Mouse (Mus musculus) c-Kit-positive CD71-positive TER-119-positive erythroid progenitor cells, embryonic 14.5 days (primary cell): Measurements from ENCODE around the gene Hcar1.

Experiments
- DNase-seq: peaks from one replicate; pipeline ENCODE4 v3.0.0-alpha.2; 2013; ENCODE audit warnings: low spot score

The Hcar1 gene

DNA sequence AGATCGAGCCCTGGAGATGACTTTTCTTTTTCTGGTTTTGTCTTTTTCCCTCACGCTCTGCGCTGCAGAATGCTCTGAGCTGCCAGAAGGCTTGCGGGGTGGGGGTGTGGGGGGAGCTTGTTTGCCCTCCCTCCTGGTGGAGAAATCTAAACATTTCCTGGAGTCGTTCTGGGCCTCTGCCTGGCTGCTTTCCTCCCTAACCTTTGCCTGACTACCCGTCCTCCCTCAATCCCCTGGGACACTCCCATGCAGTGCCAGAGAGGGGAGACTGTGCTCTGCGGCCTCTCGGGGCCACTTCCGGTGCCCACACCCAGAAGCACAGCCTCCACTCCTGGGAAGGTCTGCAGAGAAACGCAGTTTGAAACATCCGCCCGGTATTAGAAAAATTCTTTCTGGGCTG lies at the start of gene Hcar1:
Gene Hcar1, minus strand, starts transcription at position 93 of the 400 bp plus-strand sequence.
- no peak for DNase-seq

DNA sequence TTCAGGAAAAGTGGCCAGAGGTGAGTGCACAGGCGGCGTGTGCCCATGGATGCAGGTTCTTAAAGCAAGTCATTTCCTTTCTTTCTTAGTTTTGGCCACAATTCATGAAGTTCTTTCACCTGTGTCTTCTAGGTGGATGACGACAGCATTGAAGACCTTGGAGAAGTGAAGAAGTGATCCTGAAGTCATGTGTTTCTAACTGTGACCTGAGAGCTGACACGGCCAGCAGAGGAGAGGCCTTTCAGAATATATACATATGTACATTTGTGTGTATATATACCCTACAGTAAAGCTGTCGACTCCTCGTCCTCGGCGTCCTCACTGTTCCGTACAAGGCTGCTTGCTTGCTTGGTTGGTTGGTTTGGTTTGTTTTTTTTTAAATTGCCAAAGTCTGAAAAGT lies 47.3 kb upstream of the Hcar1 start, which contains the start of gene Gm43518:
Gene Gm43518, plus strand, starts transcription at position 301 of the 400 bp plus-strand sequence.
- DNase-seq: no peak

DNA sequence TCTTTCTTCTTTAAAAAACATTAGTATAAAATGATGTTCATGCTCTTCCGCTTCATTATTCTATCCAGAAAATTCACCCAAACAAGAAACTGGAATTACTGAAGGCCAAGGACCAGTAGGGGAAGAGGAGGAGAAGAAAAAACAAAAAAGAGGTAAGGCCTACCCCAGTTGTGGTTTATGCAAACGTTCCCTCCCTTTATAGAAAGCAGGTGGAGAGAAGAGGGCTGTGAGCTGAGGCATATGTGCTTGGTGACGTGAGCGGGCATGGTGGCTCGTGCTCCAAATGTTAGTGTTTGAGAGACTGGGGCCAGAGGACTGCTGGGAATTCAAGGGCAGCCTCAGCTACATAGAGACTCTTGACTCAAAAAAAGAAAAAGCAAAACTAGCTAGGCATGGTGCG lies 42.3 kb upstream of the Hcar1 start:
- DNase-seq: no peak

DNA sequence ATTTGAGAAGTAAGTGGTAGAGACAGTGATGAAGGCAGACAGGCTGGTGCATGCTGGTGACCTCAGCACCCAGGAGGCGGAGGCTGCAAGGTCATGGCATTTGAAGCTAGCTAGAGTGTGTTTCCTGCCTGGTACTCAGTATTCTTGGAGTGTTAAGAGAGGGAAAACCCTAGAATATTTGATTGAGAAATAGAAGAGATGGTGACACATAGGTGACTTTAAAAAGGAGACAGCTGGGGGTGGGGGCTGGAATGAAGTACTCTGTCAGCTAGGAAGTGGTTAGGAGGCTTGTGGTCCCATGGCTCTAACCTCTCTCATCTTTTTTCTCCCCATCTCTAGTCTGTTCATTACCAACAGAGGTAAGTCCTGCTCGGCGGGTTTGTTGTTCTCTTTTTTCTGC lies 35.0 kb upstream of the Hcar1 start:
- DNase-seq: no peak

DNA sequence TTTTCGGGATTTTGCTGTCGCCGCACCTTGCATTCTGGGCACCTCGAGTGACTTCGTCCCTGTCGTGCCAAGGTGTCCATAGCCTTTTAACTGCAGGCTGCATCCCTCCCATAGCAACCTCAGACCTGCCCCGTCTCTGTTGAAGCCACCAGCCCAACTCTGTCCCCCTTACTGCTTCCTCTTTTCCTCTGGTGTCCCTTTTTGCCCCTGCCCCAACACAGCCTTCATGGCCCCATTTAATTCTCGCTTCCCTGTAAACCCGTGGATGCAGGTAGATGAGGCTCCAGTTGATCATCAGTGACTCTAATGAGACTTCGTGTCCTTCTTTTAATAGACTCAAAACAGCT lies 27.8 kb upstream of the Hcar1 start:
- no peak for DNase-seq

DNA sequence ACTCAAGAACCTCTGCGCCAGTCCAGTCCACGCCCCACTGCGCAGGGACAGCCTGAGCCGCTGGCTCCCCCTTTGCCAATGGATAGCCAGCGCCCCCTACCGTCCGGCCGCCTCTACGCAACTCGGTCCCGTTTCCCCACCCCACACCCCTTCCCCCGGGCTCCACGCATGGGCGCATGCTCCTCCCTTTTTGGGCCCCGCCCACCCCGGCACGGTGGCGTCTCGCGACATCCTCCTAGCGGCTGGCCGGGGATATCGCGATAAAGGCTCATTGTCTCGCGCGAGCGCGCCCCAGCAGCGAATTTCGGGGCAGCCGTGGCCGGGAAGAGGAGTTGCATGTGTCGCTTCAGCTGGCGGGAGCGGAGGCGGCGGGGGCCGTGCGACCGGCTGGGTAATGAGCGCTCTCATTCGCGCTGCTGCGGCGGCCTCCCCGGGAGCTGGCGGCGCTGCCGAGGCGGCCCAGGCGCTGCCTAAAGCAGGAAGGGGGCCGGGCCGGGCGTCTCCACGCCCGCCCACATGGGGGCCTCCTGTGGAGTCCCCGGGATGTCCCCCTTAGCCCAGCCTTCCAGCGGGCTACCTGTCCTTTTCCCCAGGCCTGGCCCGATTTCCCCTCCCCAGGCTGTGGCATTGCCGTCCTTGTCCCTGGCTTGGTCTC lies 27.3 kb upstream of the Hcar1 start, which contains the start of gene Denr:
Gene Denr, plus strand, starts transcription at position 200 of the 655 bp plus-strand sequence.
- DNase-seq: peak; percentile 97

DNA sequence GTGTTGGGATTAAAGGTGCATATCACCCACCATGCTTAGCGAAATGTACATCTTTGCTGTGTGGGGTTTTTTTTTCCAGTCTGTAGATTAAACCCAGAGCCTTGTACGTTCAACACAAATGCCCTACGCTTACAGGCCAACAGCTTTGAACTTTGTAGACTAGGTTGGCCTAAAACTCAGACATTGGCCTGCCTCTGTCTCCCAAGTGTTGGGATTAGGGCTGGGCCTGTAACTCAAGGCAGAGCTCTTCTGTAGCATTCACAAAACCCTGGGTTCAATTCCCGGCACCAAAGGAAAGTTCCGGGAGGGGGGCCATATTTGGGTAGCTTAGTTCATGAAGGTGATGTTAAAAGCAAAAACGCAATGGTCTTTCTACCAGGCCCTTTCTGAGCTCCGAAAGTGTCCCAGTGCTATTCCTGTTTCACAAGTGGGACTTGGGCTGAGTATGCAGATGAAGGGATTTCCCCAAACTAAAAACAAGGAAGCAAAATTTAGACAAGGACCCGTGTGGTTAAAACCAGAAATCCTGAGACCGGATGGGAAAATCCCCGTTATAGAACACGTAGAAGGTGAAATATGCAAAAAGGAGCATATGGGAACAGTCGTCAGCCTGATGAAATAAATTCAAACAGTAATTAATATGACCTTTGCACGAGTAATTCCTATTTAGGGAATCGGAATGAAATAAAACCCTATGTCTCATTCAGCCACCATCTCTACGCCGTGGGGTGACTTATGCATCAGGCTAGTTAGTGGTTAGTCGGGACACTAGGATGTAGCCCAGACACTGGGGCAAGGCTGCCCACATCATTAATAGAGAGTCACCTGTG lies 26.5 kb upstream of the Hcar1 start:
- no peak for DNase-seq

DNA sequence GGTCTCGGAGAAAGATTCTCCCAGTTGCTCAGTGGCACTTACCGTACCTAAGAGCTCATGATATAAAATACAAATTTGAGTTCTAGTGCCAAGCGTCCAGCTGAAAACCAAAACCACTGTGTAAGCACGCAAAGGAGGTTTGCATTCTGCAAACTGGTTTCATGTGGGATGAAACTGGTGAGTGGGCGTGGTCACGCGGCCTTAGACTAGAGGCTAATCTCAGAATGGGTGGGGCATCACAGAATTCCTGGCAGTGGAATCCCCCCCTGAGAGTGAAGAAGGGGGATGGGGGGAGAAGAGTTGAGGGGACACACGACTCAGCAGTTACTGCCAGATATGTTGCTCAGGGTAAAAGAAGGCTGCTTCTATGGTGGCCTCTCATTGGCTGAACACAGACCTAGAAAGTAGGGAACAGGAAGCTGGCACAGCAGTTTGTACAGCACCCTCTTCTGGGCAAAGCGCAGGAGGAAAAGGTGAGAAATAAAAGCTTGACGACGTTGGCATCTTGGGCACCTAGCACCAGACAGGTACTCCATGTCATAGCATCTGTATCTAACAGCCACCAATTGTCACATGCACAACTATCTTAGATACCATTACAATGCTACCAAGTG lies 24.3 kb upstream of the Hcar1 start:
- DNase-seq: no peak

DNA sequence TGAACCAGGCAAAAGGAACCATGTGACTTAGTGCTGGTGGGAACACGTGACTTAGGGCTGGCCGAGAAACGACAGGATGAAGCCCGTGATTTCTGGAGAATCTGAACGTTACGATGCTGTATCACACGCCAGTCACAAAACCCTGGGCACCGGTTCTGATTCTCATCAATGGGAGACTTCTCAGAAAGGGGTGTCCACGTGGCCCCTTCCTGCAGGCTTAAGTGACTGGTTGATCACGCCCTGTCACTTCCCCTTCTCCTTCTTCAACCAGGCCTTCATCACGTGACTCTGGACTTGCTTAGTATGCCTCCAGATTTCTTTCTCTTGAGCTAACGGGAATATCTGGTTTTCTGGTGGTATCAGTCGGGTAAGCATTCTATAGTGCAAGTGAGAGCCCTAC lies 17.5 kb upstream of the Hcar1 start:
- DNase-seq: no peak

DNA sequence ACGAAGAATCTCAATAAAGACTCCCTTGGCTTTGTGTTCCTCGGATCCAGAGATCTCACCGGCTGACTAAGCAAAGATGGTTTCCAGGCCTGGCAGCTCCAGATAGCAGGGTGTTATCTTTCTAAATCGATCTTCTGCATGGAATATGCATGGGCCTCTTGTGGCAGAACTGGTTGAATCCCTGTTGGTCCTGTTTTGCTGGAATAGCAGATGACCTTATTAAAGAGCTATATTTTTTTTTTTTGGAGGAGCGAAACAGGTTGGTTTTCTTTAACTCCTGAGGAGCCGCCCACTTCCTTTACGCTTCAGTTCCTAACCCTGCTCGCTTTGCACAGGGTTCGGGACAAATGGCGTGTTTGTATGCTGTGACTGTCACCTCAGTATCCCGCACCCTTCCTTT lies 16.6 kb upstream of the Hcar1 start:
- no peak for DNase-seq

DNA sequence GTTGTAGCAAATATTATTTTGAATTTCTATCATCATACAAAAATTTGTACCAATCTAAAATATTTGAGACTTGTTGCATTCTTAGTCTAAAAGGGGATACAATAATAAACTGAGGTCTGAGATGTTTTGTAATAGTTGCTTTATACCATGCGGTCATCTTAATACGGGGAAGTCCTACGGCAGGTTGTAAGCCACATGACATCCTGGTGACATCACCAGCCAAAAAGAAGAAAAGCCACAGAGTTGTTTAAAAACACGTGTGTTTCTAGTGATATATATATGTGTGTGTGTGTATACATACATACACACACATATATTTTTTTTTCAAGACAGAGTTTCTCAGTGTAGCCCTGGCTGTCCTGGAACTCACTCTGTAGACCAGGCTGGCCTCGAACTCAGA lies 13.7 kb upstream of the Hcar1 start:
- DNase-seq: no peak

DNA sequence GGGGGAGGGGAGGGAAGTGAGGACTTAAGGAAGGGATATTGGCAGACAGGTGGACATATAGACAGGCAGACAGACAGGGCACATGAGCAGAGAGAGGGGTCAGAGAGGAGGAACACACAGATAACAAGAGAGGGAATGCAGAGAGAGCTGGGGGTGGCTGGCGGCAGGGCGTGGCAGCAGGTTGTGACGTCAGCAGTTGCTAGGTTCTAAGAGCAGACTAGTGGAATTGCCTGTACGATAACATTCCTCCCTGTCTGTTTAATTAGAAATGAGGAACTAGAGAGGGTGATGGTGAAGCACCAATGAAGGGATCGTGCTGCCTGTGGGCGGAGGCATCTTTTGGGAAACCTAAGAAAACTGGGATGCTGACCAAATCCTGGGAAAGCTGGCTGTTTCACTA lies 11.8 kb upstream of the Hcar1 start:
- DNase-seq: peak; percentile 58

DNA sequence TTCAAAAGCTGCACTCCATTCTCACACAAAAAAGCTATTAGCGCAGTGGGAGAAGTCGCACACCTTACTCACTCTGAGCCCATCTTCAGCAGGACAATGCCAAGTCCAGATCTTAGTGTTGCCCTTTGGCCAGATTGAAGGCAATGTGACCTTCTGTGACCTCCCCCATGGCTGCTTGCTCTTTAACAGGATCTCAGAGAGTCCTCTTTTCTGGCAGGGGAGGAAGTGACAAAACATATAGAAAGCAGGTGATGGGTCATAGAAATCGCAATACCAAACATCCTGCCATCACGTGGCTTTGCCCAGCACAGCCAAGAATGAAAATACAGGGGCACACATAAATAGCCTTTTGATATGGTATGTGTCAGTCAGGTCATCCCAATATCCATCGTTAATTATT lies 11.2 kb upstream of the Hcar1 start:
- DNase-seq: no peak

DNA sequence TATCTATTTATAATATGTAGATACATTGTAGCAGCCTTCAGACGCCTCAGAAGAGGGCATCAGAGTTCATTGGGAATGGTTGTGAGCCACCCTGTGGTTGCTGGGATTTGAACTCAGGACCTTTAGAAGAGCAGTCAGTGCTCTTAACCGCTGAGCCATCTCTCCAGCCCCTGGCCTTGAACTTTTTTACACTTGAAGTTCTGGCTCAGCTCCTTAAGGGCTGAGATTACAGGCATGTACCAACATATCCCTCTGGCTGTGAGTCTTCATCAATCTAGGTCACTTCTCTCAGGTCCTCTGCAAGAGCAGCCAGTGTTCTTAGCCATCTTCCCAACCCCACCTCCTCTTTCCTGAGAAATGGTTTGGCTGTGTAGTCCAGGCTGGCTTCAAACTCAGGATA lies 10.5 kb upstream of the Hcar1 start:
- no peak for DNase-seq

DNA sequence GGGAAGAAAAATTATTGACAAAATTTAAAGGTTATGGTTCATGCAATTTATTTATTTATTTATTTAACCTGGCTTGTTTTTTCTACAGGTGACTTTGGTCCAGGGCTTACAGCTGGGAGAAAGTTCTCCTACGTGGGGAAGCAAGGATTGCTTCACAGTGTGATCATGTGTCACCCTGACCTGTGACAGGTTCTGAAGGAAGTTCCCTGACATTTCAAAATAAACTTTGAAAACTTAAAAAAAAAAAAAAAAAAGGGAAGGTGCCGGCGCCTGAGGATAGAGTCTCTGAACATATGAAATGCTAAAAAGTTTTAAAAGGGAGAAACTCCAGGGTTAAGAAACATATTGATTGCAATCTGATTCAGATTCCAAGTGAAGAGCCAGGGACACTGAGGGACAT lies 6.5 kb upstream of the Hcar1 start:
- no peak for DNase-seq

DNA sequence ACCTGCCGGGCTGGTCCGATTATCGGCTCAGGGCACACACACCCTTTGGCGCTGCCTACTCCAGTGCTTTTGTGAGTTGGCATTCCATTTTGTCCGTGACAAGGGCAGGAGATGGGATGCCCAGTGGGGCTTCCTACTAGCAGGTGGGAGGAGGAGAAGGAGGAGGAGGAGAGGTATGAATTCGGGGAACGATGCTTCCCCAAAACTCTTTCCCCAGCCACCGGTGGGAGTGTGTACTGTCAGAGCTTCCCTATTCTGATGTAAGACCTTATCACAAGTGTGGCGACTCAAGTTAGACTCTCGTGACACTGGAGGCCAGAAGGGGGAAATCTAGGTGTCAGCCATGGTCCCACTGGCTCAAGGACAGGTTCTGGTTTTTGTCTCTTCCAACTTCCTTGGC lies 4.5 kb upstream of the Hcar1 start:
- no peak for DNase-seq

DNA sequence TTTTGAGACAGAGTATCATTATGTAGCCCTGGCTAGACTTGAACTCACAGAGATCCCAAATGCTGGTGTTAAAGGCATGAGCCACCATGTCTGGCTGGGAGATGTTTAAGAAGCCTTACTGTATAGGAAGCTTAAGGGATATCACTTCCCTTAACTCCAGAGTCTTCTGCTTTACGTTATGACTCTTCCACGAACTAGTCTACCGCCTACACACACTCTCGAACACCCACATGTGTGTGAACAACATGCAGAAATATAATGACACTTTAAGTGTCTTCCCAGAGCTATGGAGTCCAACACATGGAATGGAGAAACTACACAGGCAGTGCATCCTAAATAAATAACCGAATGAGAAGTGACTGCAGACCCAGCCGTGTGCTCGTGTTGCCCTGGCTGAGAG lies 4.1 kb upstream of the Hcar1 start:
- DNase-seq: no peak

DNA sequence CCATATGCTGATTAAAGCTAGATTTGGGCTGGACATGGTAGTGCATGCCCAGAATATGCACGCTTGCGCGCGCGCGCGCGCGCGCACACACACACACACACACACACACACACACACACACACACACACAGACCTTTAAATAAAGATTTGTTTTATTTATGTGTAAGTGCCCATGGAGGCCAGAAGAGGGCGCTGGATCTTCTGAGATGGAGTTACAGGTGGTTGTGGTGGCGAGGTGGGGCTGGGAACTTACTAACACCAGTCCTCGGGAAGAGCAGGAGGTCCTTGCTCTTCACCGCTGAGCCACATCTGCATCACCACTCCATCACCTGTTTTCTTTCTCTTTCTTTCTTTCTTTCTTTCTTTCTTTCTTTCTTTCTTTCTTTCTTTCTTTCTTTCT lies 958 bp upstream of the Hcar1 start:
- DNase-seq: no peak

DNA sequence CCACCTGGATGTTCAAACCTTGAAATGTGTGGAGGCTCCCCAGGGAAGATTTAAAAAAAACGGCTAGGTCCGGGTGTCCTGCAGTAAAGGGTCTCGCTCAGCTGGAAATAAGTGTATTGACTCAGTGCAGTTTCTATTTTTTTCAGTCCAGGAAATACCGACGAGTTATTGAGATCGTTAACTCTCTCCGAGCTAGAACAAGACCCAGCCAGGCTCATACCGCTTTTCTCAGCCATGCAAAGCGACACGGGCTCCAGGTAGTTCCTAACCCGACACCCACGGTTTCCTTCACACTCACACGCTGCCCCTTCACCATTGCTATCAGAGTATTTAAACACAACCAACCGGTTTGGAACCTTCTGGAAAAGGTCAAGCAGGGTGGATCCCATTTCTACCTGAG lies 1.8 kb downstream of the Hcar1 start:
- no peak for DNase-seq

DNA sequence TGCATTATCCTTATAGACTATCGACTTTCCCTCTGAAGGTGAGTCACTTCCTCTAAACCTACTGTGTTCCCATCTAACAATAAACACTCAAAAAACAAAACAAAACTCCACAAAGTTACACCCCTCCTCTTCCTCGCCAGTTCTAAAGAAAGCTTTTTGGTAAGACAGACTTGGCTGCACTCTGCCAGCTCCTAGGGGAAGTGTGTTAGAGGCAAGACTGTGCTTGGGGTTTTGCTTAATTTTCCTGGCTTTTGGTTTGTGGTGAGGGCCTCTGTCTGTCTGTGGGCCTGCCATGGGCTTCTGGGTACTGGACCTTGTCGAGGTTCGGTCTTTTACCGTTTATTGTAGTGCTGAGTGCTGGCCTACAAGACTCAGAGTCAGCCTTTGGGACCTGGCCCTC lies 5.6 kb downstream of the Hcar1 start:
- no peak for DNase-seq

DNA sequence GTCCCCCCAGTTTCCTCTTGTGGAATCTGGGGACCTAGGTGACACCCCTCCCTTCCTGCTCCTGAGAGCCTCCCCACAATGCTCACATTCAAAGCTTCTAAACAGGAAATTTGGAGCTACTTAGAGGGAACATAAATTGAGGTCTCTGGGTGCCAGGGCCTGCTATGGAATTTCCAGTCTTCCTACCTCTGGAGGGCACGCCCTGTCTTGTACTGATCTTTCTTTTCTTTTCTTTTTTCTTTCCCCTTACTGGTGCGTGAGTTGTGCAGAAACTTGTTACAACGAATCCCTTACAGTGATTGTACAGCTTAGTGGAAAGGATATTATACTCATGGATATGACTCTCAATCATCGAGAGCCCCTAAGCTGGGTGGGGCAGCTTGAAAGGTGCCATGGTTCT lies 10.2 kb downstream of the Hcar1 start:
- DNase-seq: no peak

DNA sequence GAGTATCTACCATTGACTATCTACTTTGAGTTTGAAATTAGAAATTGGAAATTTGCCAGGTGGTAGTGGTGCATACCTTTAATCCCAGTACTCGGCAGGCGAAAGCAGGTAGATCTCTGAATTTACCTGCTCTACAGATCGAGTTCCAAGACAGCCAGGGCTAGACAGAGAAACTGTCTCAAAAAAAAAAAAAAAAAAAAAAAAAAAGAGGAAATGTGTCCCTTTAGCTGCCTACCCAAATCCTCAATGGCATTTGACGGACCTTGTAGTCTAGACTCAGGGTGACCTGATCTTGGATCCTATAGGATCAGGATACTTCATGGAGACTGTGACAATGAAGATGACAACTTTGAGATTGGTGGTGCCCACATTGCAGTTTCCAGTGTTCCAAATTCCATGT lies 13.4 kb downstream of the Hcar1 start:
- DNase-seq: no peak

DNA sequence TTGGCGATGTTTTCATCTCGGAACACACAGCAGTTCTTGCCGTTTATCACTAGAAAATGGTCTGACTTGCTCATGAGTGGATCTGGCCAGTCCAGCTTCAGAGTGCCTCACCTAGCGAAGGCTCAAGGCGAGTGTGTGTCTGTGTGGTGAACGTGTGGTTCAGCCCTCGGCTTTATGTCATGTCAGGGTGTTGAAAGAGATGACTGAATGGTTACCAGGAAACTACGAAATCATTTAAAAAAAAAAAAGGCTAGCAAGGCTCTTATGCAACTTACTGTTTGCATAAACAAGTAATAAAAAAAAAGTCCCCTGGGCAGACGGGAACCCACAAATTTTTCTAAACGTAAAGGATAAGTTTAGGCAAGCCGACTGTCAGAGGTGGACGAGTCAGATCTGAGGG lies 14.5 kb downstream of the Hcar1 start, which contains the start of gene Hcar2:
Gene Hcar2, minus strand, starts transcription at position 135 of the 400 bp plus-strand sequence.
- no peak for DNase-seq
